Mouse (Mus musculus) ES-Bruce4 (cell line): Measurements from ENCODE around the gene Gin1.

Experiments used
- CTCF ChIP-seq: IDR thresholded peaks from one replicate; pipeline ENCODE4 v1.8.1; 2011; ENCODE audit warnings: low read depth, low read length
- EP300 ChIP-seq: IDR thresholded peaks from 2 replicates; pipeline ENCODE4 v1.6.1; 2011; ENCODE audit warnings: low read depth, low read length; ENCODE audit not compliant: insufficient read depth
- POLR2A ChIP-seq: IDR thresholded peaks from one replicate; pipeline ENCODE4 v1.8.1; 2011; ENCODE audit warnings: low read length; ENCODE audit not compliant: insufficient read depth

DNA sequence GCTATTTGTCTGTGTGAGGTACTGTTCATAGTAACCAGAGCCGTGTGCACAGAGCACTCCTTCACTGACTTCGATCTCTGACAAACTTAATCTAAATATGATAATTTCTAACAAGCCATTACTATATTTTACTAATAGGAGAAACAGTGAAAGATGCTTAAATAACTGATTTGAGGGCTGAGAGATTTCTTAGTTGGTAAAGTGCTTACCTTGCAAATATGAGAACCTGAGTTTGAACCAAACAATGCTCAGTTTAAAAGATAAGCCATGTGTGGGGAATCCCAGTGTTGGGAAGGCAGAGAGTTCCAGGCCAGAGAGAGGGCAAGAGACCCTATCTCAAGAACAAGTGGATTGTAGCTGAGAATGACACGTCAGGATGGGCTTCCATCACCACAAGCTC, 21.8 kb upstream of the Gin1 start:
- no peak for TF ChIP-seq POLR2A
- no peak for TF ChIP-seq CTCF
- TF ChIP-seq EP300: no peak
